Mouse (Mus musculus) heart, adult 2 months (tissue): Measurements from ENCODE around the gene Ptk7. TPM values are rescaled to one million over a fixed set of nuclear protein-coding genes. Genes with fewer than 3 reads are reported as not detected.

Experiments
- DNase-seq, 2 experiments: peaks; one replicate each; pipeline ENCODE4 v3.0.0; 2021
- H3K27ac ChIP-seq: fragments of 200-600 bp; 2 replicates; pipeline ENCODE4 v1.8.1; 2022
- H3K27me3 ChIP-seq: fragments of 200-500 bp; 2 replicates; pipeline ENCODE4 v1.6.1; 2012; ENCODE audit warnings: mild to moderate bottlenecking, low read length, inconsistent platforms, mixed read lengths; ENCODE audit not compliant: control insufficient read depth, insufficient read depth
- H3K36me3 ChIP-seq: fragments of 200-500 bp; 2 replicates; pipeline ENCODE4 v1.6.1; 2012; ENCODE audit warnings: low read length, inconsistent platforms; ENCODE audit not compliant: control insufficient read depth, insufficient read depth
- H3K4me1 ChIP-seq: fragments of 200-500 bp; 2 replicates; pipeline ENCODE4 v1.6.1; 2011; ENCODE audit warnings: low read length; ENCODE audit not compliant: control insufficient read depth, insufficient read depth
- H3K4me3 ChIP-seq: fragments of 200-600 bp; 2 replicates; pipeline ENCODE4 v1.8.1; 2022
- H3K79me2 ChIP-seq: fragments of 200-500 bp; replicated peaks from 2 replicates; pipeline ENCODE4 v1.6.1; 2012; ENCODE audit warnings: mild to moderate bottlenecking, inconsistent platforms, low read length, moderate library complexity, mixed read lengths; ENCODE audit not compliant: control insufficient read depth, insufficient read depth
- H3K9ac ChIP-seq: fragments of 200-500 bp; 2 replicates; pipeline ENCODE4 v1.6.1; 2012; ENCODE audit warnings: low read depth, mild to moderate bottlenecking, control low read depth, inconsistent platforms, low read length, mixed read lengths
- CTCF ChIP-seq: fragments of 200-600 bp; IDR thresholded peaks from 2 replicates; pipeline ENCODE4 v1.8.1; 2022; ENCODE audit warnings: antibody characterized with exemption, mild to moderate bottlenecking, moderate library complexity
- EP300 ChIP-seq: fragments of 200-500 bp; IDR thresholded peaks from 2 replicates; pipeline ENCODE4 v1.6.1; 2011; ENCODE audit warnings: low read depth, low read length, control low read depth; ENCODE audit not compliant: insufficient read depth
- POLR2A ChIP-seq: fragments of 200-500 bp; IDR thresholded peaks from 2 replicates; pipeline ENCODE4 v1.6.1; 2011; ENCODE audit warnings: mild to moderate bottlenecking, low read depth, low read length, control low read depth; ENCODE audit not compliant: insufficient read depth
- WGBS: fragments of 180-500 bp; shearing (Covaris S2); methylation state at CpG from one replicate; pipeline ENCODE4 v1.1.7; 2018; 5-methylcytosine and 5-hydroxymethylcytosine counted together
- intact Hi-C: fragments of 180-260 bp; cut with DNase I; formaldehyde crosslinking; loops from one replicate; pipeline ENCODE4 v1.15.1; 2025
- polyA plus RNA-seq: library from polyadenylated mRNA; depleted of rRNA; stranded (reverse); fragments of >200 nt; gene quantifications from 2 replicates; pipeline ENCODE4 v1.2.3, GENCODE M21; 2012
- total RNA-seq, 2 experiments: library from RNA; stranded (reverse); gene quantifications; 2 replicates each; pipeline ENCODE4 v1.2.3; 2021

Ptk7 gene
- total and polyA plus RNA-seq, 3 experiments: 2.6 to 3.1 (median 2.6) TPM

- no peak for DNase-seq
- H3K27ac ChIP-seq: no peak overlapping the region
- intact Hi-C loops: no loop called here
- H3K9ac ChIP-seq: no peak overlapping the region
- H3K27me3 ChIP-seq: no peaks in the 10 kb centered on the region
- TF ChIP-seq POLR2A: no peak
- no peak for TF ChIP-seq CTCF
- no peak for TF ChIP-seq EP300
- H3K4me1 ChIP-seq: peaks cover 1% of the 10 kb centered on the region; the same call in 1 of the 2 replicates
- H3K79me2 ChIP-seq: no peaks in the 10 kb centered on the region; the same call in 1 of the 2 replicates
- H3K4me3 ChIP-seq: no peak overlapping the region
- H3K36me3 ChIP-seq: no peaks in the 10 kb centered on the region
- 96% methylated on average over 10 of the region's 10 CpGs for WGBS
These were observed 40.6 kb upstream of the Ptk7 start for GRCm38 (mm10) chr17:46669911-46670310.

- Histone ChIP-seq H3K36me3 (no peaks in the 10 kb centered on the region), H3K4me1 (no peaks in the 10 kb centered on the region), H3K9ac (peak overlapping the region; percentile 24; the same call in 1 of the 2 replicates), H3K79me2 (no peaks in the 10 kb centered on the region; the same call in 1 of the 2 replicates), H3K4me3 (no peak overlapping the region), H3K27ac (peak overlapping the region; percentile 16; the same call in 1 of the 2 replicates), H3K27me3 (no peaks in the 10 kb centered on the region)
- WGBS: 64% methylated on average over 16 of the region's 16 CpGs
- peak in 1 of 2 experiments; percentile 58 for DNase-seq
- intact Hi-C loops: no loop called here
- TF ChIP-seq POLR2A (no peak), CTCF (no peak), EP300 (no peak)
These were observed 38.4 kb upstream of the Ptk7 start for GRCm38 (mm10) chr17:46667712-46668111.

- TF ChIP-seq EP300 (peak; percentile 78), CTCF (no peak), POLR2A (no peak)
- Histone ChIP-seq H3K4me1 (no peaks in the 10 kb centered on the region), H3K27me3 (no peaks in the 10 kb centered on the region), H3K9ac (no peak overlapping the region), H3K79me2 (no peaks in the 10 kb centered on the region), H3K36me3 (no peaks in the 10 kb centered on the region), H3K4me3 (no peak overlapping the region), H3K27ac (peak overlapping the region; percentile 54)
- peak in 1 of 2 experiments; percentile 67 for DNase-seq
- intact Hi-C loops: loop anchor here (2.0 kb wide), 1 partner anchor 16 kb away; the partner anchor contains the start of gene Mea1
- 62% methylated on average over 5 of the region's 5 CpGs for WGBS
These were observed 33.4 kb upstream of the Ptk7 start for GRCm38 (mm10) chr17:46662730-46663129.

- Histone ChIP-seq H3K79me2 (no peaks in the 10 kb centered on the region), H3K27me3 (no peaks in the 10 kb centered on the region), H3K36me3 (no peaks in the 10 kb centered on the region), H3K4me1 (no peaks in the 10 kb centered on the region), H3K27ac (peak overlapping the region; percentile 54), H3K4me3 (no peak overlapping the region), H3K9ac (no peak overlapping the region)
- DNase-seq: no peak
- intact Hi-C loops: loop anchor here (2.0 kb wide), 1 partner anchor 17 kb away; the partner anchor contains the start of gene Mea1
- TF ChIP-seq EP300 (no peak), POLR2A (no peak), CTCF (no peak)
- 76% methylated on average over 12 of the region's 12 CpGs for WGBS
These were observed 32.7 kb upstream of the Ptk7 start for GRCm38 (mm10) chr17:46661981-46662380.

GRCm38 (mm10) chr17:46661351-46661750, 32.0 kb upstream of the Ptk7 start:
- no peaks in the 10 kb centered on the region for H3K36me3 ChIP-seq
- DNase-seq: no peak
- no peaks in the 10 kb centered on the region for H3K4me1 ChIP-seq
- H3K27me3 ChIP-seq: no peaks in the 10 kb centered on the region
- H3K4me3 ChIP-seq: no peak overlapping the region
- WGBS: 94% methylated on average over 9 of the region's 9 CpGs
- intact Hi-C loops: no loop called here
- H3K9ac ChIP-seq: no peak overlapping the region
- TF ChIP-seq CTCF: no peak
- no peak for TF ChIP-seq EP300
- TF ChIP-seq POLR2A: no peak
- H3K27ac ChIP-seq: no peak overlapping the region
- no peaks in the 10 kb centered on the region for H3K79me2 ChIP-seq

GRCm38 (mm10) chr17:46656054-46656453, 26.8 kb upstream of the Ptk7 start:
- intact Hi-C loops: no loop called here
- Histone ChIP-seq H3K27me3 (no peaks in the 10 kb centered on the region), H3K4me3 (no peak overlapping the region), H3K79me2 (peaks cover 3% of the 10 kb centered on the region), H3K4me1 (peaks cover 8% of the 10 kb centered on the region), H3K36me3 (no peaks in the 10 kb centered on the region), H3K27ac (no peak overlapping the region), H3K9ac (no peak overlapping the region)
- no peak for DNase-seq
- TF ChIP-seq POLR2A (no peak), CTCF (no peak), EP300 (no peak)
- 60% methylated on average over 6 of the region's 6 CpGs for WGBS
